Mouse (Mus musculus): ENCODE results near the gene Nr1h4. TPM values are rescaled to one million over a fixed set of nuclear protein-coding genes. Genes with fewer than 3 reads are reported as not detected.
A peak's percentile ranks its signal among the peaks of the same experiment; 100 is the strongest.

Gene Nr1h4
- polyA plus RNA-seq, 1 experiment from 2014 or later, result not detected

GRCm38 (mm10) chr10:89435920-89436319, 97.5 kb downstream of the Nr1h4 start:
- Histone ChIP-seq H3K4me1 (replicated peaks) (peaks cover 39% of the 10 kb centered on the region), H3K9me3 (no peaks in the 10 kb centered on the region), H3K27me3 (ENCODE audit: insufficient read depth, poor library complexity, severe bottlenecking) (peaks cover 90% of the 10 kb centered on the region), H3K4me3 (no peak overlapping the region), H3K27ac (no peak overlapping the region), H3K36me3 (peaks cover 9% of the 10 kb centered on the region; the same call in 1 of the 2 replicates)
- WGBS, result 77% methylated on average over 9 of the region's 9 CpGs
- DNase-seq (ENCODE audit: low spot score), result no peak

- peaks cover 90% of the 10 kb centered on the region for H3K27me3 ChIP-seq (ENCODE audit: insufficient read depth, poor library complexity, severe bottlenecking)
- 0 out of 2 replicates have a peak overlapping the region, but pooled peaks have one; percentile 29 for H3K4me3 ChIP-seq
- DNase-seq (ENCODE audit: low spot score), result no peak
- 48% methylated on average over 12 of the region's 12 CpGs for WGBS
- peaks cover 39% of the 10 kb centered on the region for H3K4me1 ChIP-seq (replicated peaks)
- H3K36me3 ChIP-seq, result peaks cover 13% of the 10 kb centered on the region; the same call in 1 of the 2 replicates
- H3K27ac ChIP-seq, result no peak overlapping the region
- H3K9me3 ChIP-seq, result no peaks in the 10 kb centered on the region
These were observed 98.0 kb downstream of the Nr1h4 start for GRCm38 (mm10) chr10:89435413-89435812.

GRCm38 (mm10) chr10:89434509-89435210, 98.7 kb downstream of the Nr1h4 start:
- DNase-seq (ENCODE audit: low spot score), result peak; percentile 45
- Histone ChIP-seq H3K27ac (peak overlapping the region; percentile 53; the same call in 1 of the 2 replicates), H3K9me3 (no peaks in the 10 kb centered on the region), H3K36me3 (peaks cover 16% of the 10 kb centered on the region; the same call in 1 of the 2 replicates), H3K27me3 (ENCODE audit: insufficient read depth, poor library complexity, severe bottlenecking) (peaks cover 82% of the 10 kb centered on the region), H3K4me1 (replicated peaks) (peaks cover 38% of the 10 kb centered on the region), H3K4me3 (peak overlapping the region; percentile 29)
- WGBS, result 21% methylated on average over 17 of the region's 17 CpGs

- Histone ChIP-seq H3K4me1 (replicated peaks) (peaks cover 29% of the 10 kb centered on the region), H3K27ac (no peak overlapping the region), H3K27me3 (ENCODE audit: insufficient read depth, poor library complexity, severe bottlenecking) (peaks cover 63% of the 10 kb centered on the region), H3K4me3 (no peak overlapping the region), H3K36me3 (peaks cover 32% of the 10 kb centered on the region), H3K9me3 (no peaks in the 10 kb centered on the region)
- 93% methylated on average over 13 of the region's 13 CpGs for WGBS
- DNase-seq (ENCODE audit: low spot score), result no peak
These were observed 100.6 kb downstream of the Nr1h4 start for GRCm38 (mm10) chr10:89432743-89433142.

- Histone ChIP-seq H3K27me3 (ENCODE audit: insufficient read depth, poor library complexity, severe bottlenecking) (peaks cover 43% of the 10 kb centered on the region), H3K4me1 (replicated peaks) (peaks cover 20% of the 10 kb centered on the region), H3K4me3 (no peak overlapping the region), H3K9me3 (no peaks in the 10 kb centered on the region), H3K27ac (no peak overlapping the region), H3K36me3 (peaks cover 47% of the 10 kb centered on the region)
- DNase-seq (ENCODE audit: low spot score), result no peak
- 94% methylated on average over 7 of the region's 7 CpGs for WGBS
These were observed 102.6 kb downstream of the Nr1h4 start for GRCm38 (mm10) chr10:89430751-89431150.

- no peaks in the 10 kb centered on the region for H3K4me1 ChIP-seq (replicated peaks)
- H3K36me3 ChIP-seq, result peaks cover 72% of the 10 kb centered on the region
- WGBS, result 91% methylated on average over 11 of the region's 11 CpGs
- no peak for DNase-seq (ENCODE audit: low spot score)
- H3K27ac ChIP-seq, result no peak overlapping the region
- no peaks in the 10 kb centered on the region for H3K9me3 ChIP-seq
- H3K4me3 ChIP-seq, result no peak overlapping the region
- no peaks in the 10 kb centered on the region; the same call in 1 of the 2 replicates for H3K27me3 ChIP-seq (ENCODE audit: insufficient read depth, poor library complexity, severe bottlenecking)
These were observed 108.5 kb downstream of the Nr1h4 start for GRCm38 (mm10) chr10:89424800-89425393.

GRCm38 (mm10) chr10:89424217-89424616, 109.2 kb downstream of the Nr1h4 start:
- WGBS, result 92% methylated on average over 9 of the region's 9 CpGs
- Histone ChIP-seq H3K36me3 (peaks cover 67% of the 10 kb centered on the region), H3K9me3 (no peaks in the 10 kb centered on the region)

GRCm38 (mm10) chr10:89423164-89423778, 110.1 kb downstream of the Nr1h4 start:
- H3K36me3 ChIP-seq, result peaks cover 64% of the 10 kb centered on the region
- H3K9me3 ChIP-seq, result no peaks in the 10 kb centered on the region
- DNase-seq (ENCODE audit: low spot score), result no peak
- no peaks in the 10 kb centered on the region for H3K4me1 ChIP-seq (replicated peaks)
- no peaks in the 10 kb centered on the region for H3K27me3 ChIP-seq (ENCODE audit: insufficient read depth, poor library complexity, severe bottlenecking)
- WGBS, result 93% methylated on average over 9 of the region's 9 CpGs
- no peak overlapping the region for H3K4me3 ChIP-seq
- no peak overlapping the region for H3K27ac ChIP-seq

More at GRCm38 (mm10) chr10:89424217-89424616, 109.2 kb downstream of the Nr1h4 start:
- DNase-seq (ENCODE audit: low spot score), result no peak
- Histone ChIP-seq H3K27me3 (ENCODE audit: insufficient read depth, poor library complexity, severe bottlenecking) (no peaks in the 10 kb centered on the region), H3K4me1 (replicated peaks) (no peaks in the 10 kb centered on the region), H3K27ac (no peak overlapping the region), H3K4me3 (no peak overlapping the region)

- Histone ChIP-seq H3K27ac (no peak overlapping the region), H3K9me3 (no peaks in the 10 kb centered on the region), H3K36me3 (peaks cover 63% of the 10 kb centered on the region), H3K4me1 (replicated peaks) (no peaks in the 10 kb centered on the region), H3K4me3 (no peak overlapping the region), H3K27me3 (ENCODE audit: insufficient read depth, poor library complexity, severe bottlenecking) (no peaks in the 10 kb centered on the region)
- WGBS, result 93% methylated on average over 8 of the region's 8 CpGs
- no peak for DNase-seq (ENCODE audit: low spot score)
These were observed 110.8 kb downstream of the Nr1h4 start for GRCm38 (mm10) chr10:89422504-89423158.

- 91% methylated on average over 2 of the region's 2 CpGs for WGBS
- no peak overlapping the region for H3K27ac ChIP-seq
- H3K4me1 ChIP-seq (replicated peaks), result no peaks in the 10 kb centered on the region
- H3K9me3 ChIP-seq, result no peaks in the 10 kb centered on the region
- no peak for DNase-seq (ENCODE audit: low spot score)
- no peaks in the 10 kb centered on the region for H3K27me3 ChIP-seq (ENCODE audit: insufficient read depth, poor library complexity, severe bottlenecking)
- peaks cover 68% of the 10 kb centered on the region for H3K36me3 ChIP-seq
- no peak overlapping the region for H3K4me3 ChIP-seq
These were observed 115.4 kb downstream of the Nr1h4 start for GRCm38 (mm10) chr10:89417966-89418365.

GRCm38 (mm10) chr10:89415478-89415877, 117.9 kb downstream of the Nr1h4 start:
- Histone ChIP-seq H3K9me3 (no peaks in the 10 kb centered on the region), H3K4me1 (replicated peaks) (no peaks in the 10 kb centered on the region), H3K36me3 (peaks cover 71% of the 10 kb centered on the region), H3K4me3 (no peak overlapping the region), H3K27me3 (ENCODE audit: insufficient read depth, poor library complexity, severe bottlenecking) (no peaks in the 10 kb centered on the region), H3K27ac (no peak overlapping the region)
- WGBS, result 75% methylated on average over 3 of the region's 3 CpGs
- DNase-seq (ENCODE audit: low spot score), result no peak

- H3K36me3 ChIP-seq, result peaks cover 20% of the 10 kb centered on the region
- no peak overlapping the region for H3K4me3 ChIP-seq
- no peaks in the 10 kb centered on the region for H3K4me1 ChIP-seq (replicated peaks)
- no peak for DNase-seq (ENCODE audit: low spot score)
- H3K27me3 ChIP-seq (ENCODE audit: insufficient read depth, poor library complexity, severe bottlenecking), result no peaks in the 10 kb centered on the region
- H3K9me3 ChIP-seq, result no peaks in the 10 kb centered on the region
- WGBS, result 60% methylated on average over 1 of the region's 1 CpGs
- no peak overlapping the region for H3K27ac ChIP-seq
These were observed 125.8 kb downstream of the Nr1h4 start for GRCm38 (mm10) chr10:89407551-89407950.

Measured in hindbrain, embryonic 10.5 days (tissue).